8 mouse cellular contexts compared by ENCODE assay signal in genomic region chr3:90265034-90265931, GRCm38 (mm10). TPM values are rescaled to one million over a fixed set of nuclear protein-coding genes. Genes with fewer than 3 reads are reported as not detected.
DNase-seq lines count a peak whose midpoint lies in the region; ATAC-seq and TF ChIP-seq lines count a peak whose summit lies in the region.

Gene Dennd4b, plus strand, starts transcription at chr3:90265185.

- H3K4me2 ChIP-seq in CH12.LX (ENCODE audit: insufficient read depth, low read depth, poor library complexity, severe bottlenecking) = peak within 1 kb of the TSS; percentile 63
- peak within 1 kb of the TSS; percentile 88 for H3K4me2 ChIP-seq in forebrain, embryonic 12.5 days
- peak within 1 kb of the TSS; percentile 88 for H3K4me2 ChIP-seq in heart, embryonic 16.5 days (ENCODE audit: low read depth, low read length)
- H3K4me2 ChIP-seq in liver, embryonic 14.5 days (ENCODE audit: low read depth) = peak within 1 kb of the TSS; percentile 99
- H3K4me2 ChIP-seq in stomach, embryonic 15.5 days = peak within 1 kb of the TSS; percentile 70

- peak within 1 kb of the TSS; percentile 99 for H3K9ac ChIP-seq in CH12.LX (ENCODE audit: insufficient read depth, low read depth)
- H3K9ac ChIP-seq in forebrain, embryonic 12.5 days = peak within 1 kb of the TSS; percentile 93
- H3K9ac ChIP-seq in heart, embryonic 16.5 days (ENCODE audit: low read length) = peak within 1 kb of the TSS; percentile 96
- H3K9ac ChIP-seq in liver, embryonic 14.5 days (replicated peaks) = peak within 1 kb of the TSS; percentile 78
- H3K9ac ChIP-seq in stomach, embryonic 15.5 days = peak within 1 kb of the TSS; percentile 66

- in situ Hi-C loops in CH12.LX (cut with MboI; ENCODE audit: low pct_ligation_motif_present, low pct_unique_long_range_greater_than_20kb, low sequenced_read_pairs) = no loop called here

- H3K4me1 ChIP-seq in CH12.LX (ENCODE audit: control insufficient read depth in 1 of 2, insufficient read depth in 2 of 2) = peaks cover 31 to 61% of the 10 kb centered on the region in 2 experiments
- peaks cover 10% of the 10 kb centered on the region for H3K4me1 ChIP-seq in forebrain, embryonic 12.5 days
- peaks cover 16% of the 10 kb centered on the region for H3K4me1 ChIP-seq in heart, embryonic 16.5 days (ENCODE audit: control insufficient read depth, insufficient read depth, low read length)
- peaks cover 6 to 23% of the 10 kb centered on the region in 2 experiments for H3K4me1 ChIP-seq in liver, embryonic 14.5 days (replicated peaks; ENCODE audit: control insufficient read depth in 2 of 2, insufficient read depth in 2 of 2, low read length in 1 of 2)
- peaks cover 11% of the 10 kb centered on the region for H3K4me1 ChIP-seq in stomach, embryonic 15.5 days

- TF ChIP-seq EP300 in CH12.LX (IDR thresholded peaks at IDR 0.05; ENCODE audit: low read length) = peak; percentile 81
- no peak for TF ChIP-seq EP300 in liver, embryonic 14.5 days (IDR thresholded peaks at IDR 0.05; ENCODE audit: low read depth)

- H3K4me3 ChIP-seq in CH12.LX (replicated peaks in 1 of 3; ENCODE audit: low read depth in 2 of 3, low read length in 2 of 3, poor library complexity in 1 of 3) = peak within 1 kb of the TSS; percentile 76 to 92 (median 90)
- peak within 1 kb of the TSS; percentile 83 for H3K4me3 ChIP-seq in forebrain, embryonic 12.5 days (replicated peaks)
- H3K4me3 ChIP-seq in heart, embryonic 16.5 days (ENCODE audit: low read length) = peak within 1 kb of the TSS; percentile 81
- peak within 1 kb of the TSS; percentile 83 to 90 for H3K4me3 ChIP-seq in liver, embryonic 14.5 days (ENCODE audit: insufficient read depth in 1 of 2, low read depth in 2 of 2, low read length in 2 of 2)
- peak within 1 kb of the TSS; percentile 82 for H3K4me3 ChIP-seq in stomach, embryonic 15.5 days (replicated peaks)

- H3K27me3 ChIP-seq in CH12.LX (replicated peaks) = no peaks in the 10 kb centered on the region
- H3K27me3 ChIP-seq in forebrain, embryonic 12.5 days = no peaks in the 10 kb centered on the region
- H3K27me3 ChIP-seq in heart, embryonic 16.5 days (ENCODE audit: control insufficient read depth, insufficient read depth, low read length) = no peaks in the 10 kb centered on the region
- H3K27me3 ChIP-seq in liver, embryonic 14.5 days (ENCODE audit: control insufficient read depth, insufficient read depth, low read length) = no peaks in the 10 kb centered on the region
- H3K27me3 ChIP-seq in stomach, embryonic 15.5 days (replicated peaks) = no peaks in the 10 kb centered on the region

- WGBS in forebrain, embryonic 12.5 days = under 1% methylated on average over 65 of the region's 87 CpGs
- WGBS in heart, embryonic 16.5 days = under 1% methylated on average over 72 of the region's 87 CpGs
- under 1% methylated on average over 81 of the region's 87 CpGs for WGBS in liver, embryonic 14.5 days (ENCODE audit: insufficient replicate concordance)
- WGBS in stomach, embryonic 15.5 days = under 1% methylated on average over 82 of the region's 87 CpGs

- peaks cover 57 to 69% of the 10 kb centered on the region in 2 experiments for H3K36me3 ChIP-seq in CH12.LX (replicated peaks in 1 of 2; ENCODE audit: control insufficient read depth in 1 of 2, insufficient read depth in 1 of 2, low read length in 1 of 2)
- peaks cover 47% of the 10 kb centered on the region for H3K36me3 ChIP-seq in forebrain, embryonic 12.5 days (replicated peaks)
- peaks cover 30% of the 10 kb centered on the region for H3K36me3 ChIP-seq in heart, embryonic 16.5 days (ENCODE audit: control insufficient read depth, insufficient read depth)
- peaks cover 6% of the 10 kb centered on the region; the same call in 1 of the 2 replicates for H3K36me3 ChIP-seq in liver, embryonic 14.5 days (replicated peaks; ENCODE audit: control insufficient read depth, insufficient read depth, low read depth)
- H3K36me3 ChIP-seq in stomach, embryonic 15.5 days = peaks cover 32% of the 10 kb centered on the region; the same call in 1 of the 2 replicates

- TF ChIP-seq CTCF in CH12.LX (conservative IDR thresholded peaks at IDR 0.05 in 1 of 2, IDR thresholded peaks at IDR 0.05 in 1 of 2; ENCODE audit: low read depth in 2 of 2, low read length in 2 of 2) = peak; percentile 11 to 77; a peak in 2 of 4 replicates
- peak; percentile 96 for TF ChIP-seq CTCF in liver, embryonic 14.5 days (IDR thresholded peaks at IDR 0.05; ENCODE audit: low read depth)

- peak; percentile 84 for ATAC-seq in forebrain, embryonic 12.5 days (ENCODE audit: low FRiP score)
- peak; percentile 89 for ATAC-seq in heart, embryonic 16.5 days (replicated peaks; ENCODE audit: extremely low read depth, insufficient read depth, low FRiP score)
- ATAC-seq in liver, embryonic 14.5 days (ENCODE audit: insufficient read depth) = peak; percentile 94
- ATAC-seq in stomach, embryonic 15.5 days (ENCODE audit: insufficient read depth, low FRiP score, low read depth) = peak; percentile 92

- no peaks in the 10 kb centered on the region for H3K9me3 ChIP-seq in CH12.LX (replicated peaks; ENCODE audit: low read length)
- no peaks in the 10 kb centered on the region for H3K9me3 ChIP-seq in forebrain, embryonic 12.5 days
- H3K9me3 ChIP-seq in heart, embryonic 16.5 days (replicated peaks; ENCODE audit: control insufficient read depth, low read length) = no peaks in the 10 kb centered on the region
- H3K9me3 ChIP-seq in liver, embryonic 14.5 days (ENCODE audit: control insufficient read depth, low read length) = no peaks in the 10 kb centered on the region
- H3K9me3 ChIP-seq in stomach, embryonic 15.5 days = no peaks in the 10 kb centered on the region

- dilution Hi-C loops in CH12.LX (cut with MboI; ENCODE audit: extremely low pct_ligation_motif_present, extremely low pct_unique_long_range_greater_than_20kb, low sequenced_read_pairs) = no loop called here

- peak; percentile 95 for DNase-seq in CH12.LX (ENCODE audit: extremely low read depth)
- peak; percentile 84 for DNase-seq in c-Kit-positive CD71-positive TER-119-positive erythroid progenitor cells, embryonic 14.5 days (ENCODE audit: low spot score)
- DNase-seq in kidney, postnatal 25 days = peak; percentile 93 to 95
- peak; percentile 68 to 76 (median 69) for DNase-seq in liver, embryonic 14.5 days (ENCODE audit: low read depth in 3 of 3, low spot score in 3 of 3)
- DNase-seq in neural tube, embryonic 10.5 days (ENCODE audit: extremely low spot score, low spot score) = peak; percentile 94

- TF ChIP-seq POLR2A in CH12.LX (IDR thresholded peaks at IDR 0.05; ENCODE audit: low read depth, low read length) = peak; percentile 68

- peak; percentile 18; the same call in 1 of the 2 replicates for TF ChIP-seq RAD21 in CH12.LX (IDR thresholded peaks at IDR 0.05; ENCODE audit: low read depth, low read length)

- peak within 1 kb of the TSS; percentile 98 for H3K27ac ChIP-seq in CH12.LX (ENCODE audit: insufficient read depth, low read depth)
- H3K27ac ChIP-seq in forebrain, embryonic 12.5 days = peak within 1 kb of the TSS; percentile 91
- H3K27ac ChIP-seq in heart, embryonic 16.5 days (ENCODE audit: low read length) = peak within 1 kb of the TSS; percentile 99
- H3K27ac ChIP-seq in liver, embryonic 14.5 days = peak within 1 kb of the TSS; percentile 57
- peak within 1 kb of the TSS; percentile 98 for H3K27ac ChIP-seq in stomach, embryonic 15.5 days

- peaks cover 28% of the 10 kb centered on the region for H3K79me2 ChIP-seq in CH12.LX (replicated peaks; ENCODE audit: control insufficient read depth, extremely low read depth, insufficient read depth, poor library complexity, severe bottlenecking)

TF ChIP-seq in CH12.LX, 34 proteins besides CTCF, POLR2A, EP300 and RAD21 (continues in another document):
- peak; percentile 75 for TF ChIP-seq SIN3A (IDR thresholded peaks at IDR 0.05; ENCODE audit: low read length)
- TF ChIP-seq USF1 (IDR thresholded peaks at IDR 0.05; ENCODE audit: low read depth, low read length) = peak; percentile 75
- peak; percentile 79; the same call in 1 of the 2 replicates for TF ChIP-seq TBP (conservative IDR thresholded peaks at IDR 0.05; ENCODE audit: low read depth, low read length)
- TF ChIP-seq SMC3 (IDR thresholded peaks at IDR 0.05; ENCODE audit: low read depth, low read length) = peak; percentile 48
- TF ChIP-seq POLR2AphosphoS2 (IDR thresholded peaks at IDR 0.05; ENCODE audit: low read depth, low read length) = 0 out of 2 replicates have a peak, but pooled peaks have one; percentile 13
- TF ChIP-seq ZMIZ1 (IDR thresholded peaks at IDR 0.05; ENCODE audit: low read depth, low read length) = peak; percentile 63
- peak; percentile 71; the same call in 1 of the 2 replicates for TF ChIP-seq MEF2A (IDR thresholded peaks at IDR 0.05; ENCODE audit: borderline replicate concordance, low read depth, low read length)
- peak; percentile 89 for TF ChIP-seq ETS1 (conservative IDR thresholded peaks at IDR 0.05; ENCODE audit: low read depth, low read length)
- TF ChIP-seq UBTF (IDR thresholded peaks at IDR 0.05; ENCODE audit: low read depth, low read length) = peak; percentile 93; the same call in 1 of the 2 replicates
- no peak; the same call in 1 of the 2 replicates for TF ChIP-seq CHD1 (IDR thresholded peaks at IDR 0.05; ENCODE audit: low read depth, low read length)
- peak; percentile 48 for TF ChIP-seq NRF1 (IDR thresholded peaks at IDR 0.05; ENCODE audit: low read depth, low read length)
- no peak for TF ChIP-seq GABPA (IDR thresholded peaks at IDR 0.05; ENCODE audit: insufficient replicate concordance, low read depth, low read length)
- peak; percentile 95 for TF ChIP-seq MAZ (IDR thresholded peaks at IDR 0.05; ENCODE audit: low read depth, low read length)
- TF ChIP-seq USF2 (conservative IDR thresholded peaks at IDR 0.05; ENCODE audit: low read depth, low read length) = no peak
- no peak for TF ChIP-seq E2F4 (IDR thresholded peaks at IDR 0.05; ENCODE audit: insufficient replicate concordance, low read depth, low read length)
- TF ChIP-seq MXI1 (IDR thresholded peaks at IDR 0.05; ENCODE audit: low read depth, low read length) = peak; percentile 87
- TF ChIP-seq NELFE (IDR thresholded peaks at IDR 0.05; ENCODE audit: low read depth, low read length) = peak; percentile 79
- peak; percentile 94 for TF ChIP-seq IRF4 (IDR thresholded peaks at IDR 0.05; ENCODE audit: low read depth, low read length)
- peak; percentile 37; the same call in 1 of the 2 replicates for TF ChIP-seq HCFC1 (IDR thresholded peaks at IDR 0.05; ENCODE audit: low read depth, low read length)

RNA-seq across cellular contexts. Expression of gene Dennd4b, which starts in this region (rescaled TPM):
- total RNA-seq in CH12.LX (2012; rRNA removed) = 27.8 and 28.1 TPM in 2 replicates
- total RNA-seq in CH12.LX (2014; rRNA removed) = 9.4 and 9.8 TPM in 2 replicates
- polyA plus RNA-seq in CH12.LX (2012; ENCODE audit: insufficient read length, low read depth) = 34.4 and 45.3 TPM in 2 replicates
- 6.0 and 7.9 TPM in 2 replicates for polyA plus RNA-seq in forebrain, embryonic 12.5 days (2016; fragmentation: Nextera tagmentation; extraction: Ambion mirVana)
- 7.1 and 7.4 TPM in 2 replicates for polyA plus RNA-seq in heart, embryonic 16.5 days (2015; fragmentation: Nextera tagmentation; extraction: Ambion mirVana)
- polyA plus RNA-seq in liver, embryonic 14.5 days (2012; rRNA removed) = 3.9 and 4.6 TPM in 2 replicates
- 1.0 and 1.6 TPM in 2 replicates for polyA plus RNA-seq in liver, embryonic 14.5 days (2014; fragmentation: Nextera tagmentation; extraction: Ambion mirVana)
- polyA plus RNA-seq in stomach, embryonic 15.5 days (2015; fragmentation: Nextera tagmentation; extraction: Ambion mirVana) = 4.0 and 4.2 TPM in 2 replicates

Comparison
In these comparisons a context has a peak if more than half of its experiments do, and no peak if none do; other contexts are left out.
1. Peak in every context shown above with its lines: DNase-seq, ATAC-seq, H3K4me3 ChIP-seq and H3K27ac ChIP-seq.